Mouse (Mus musculus) intestine, embryonic 14.5 days (tissue): ENCODE results near the gene Mybbp1a. TPM values are rescaled to one million over a fixed set of nuclear protein-coding genes. Genes with fewer than 3 reads are reported as not detected.
"Not testable (repeated sequence)": the region's sequence is repeated elsewhere in the genome, so short reads cannot be mapped to it uniquely, and the experiment has no call there.

Experiments used
- ATAC-seq: fragments of 200-750 bp; cut with Nextera tagmentation; replicated peaks from 2 replicates; pipeline ENCODE4 v1.8.0; 2017; ENCODE audit warnings: low read depth, moderate number of reproducible peaks, moderate TSS enrichment, moderate library complexity; ENCODE audit not compliant: low FRiP score, low TSS enrichment
- DNase-seq: peaks from one replicate; pipeline ENCODE4 v3.0.0-alpha.2; 2018; ENCODE audit warnings: low spot score
- H3K27ac ChIP-seq: fragments of 300-500 bp; sonication (generic); 2 replicates; pipeline ENCODE4 v1.5.1; 2014; ENCODE audit warnings: low read depth, mild to moderate bottlenecking, control low read depth
- H3K27me3 ChIP-seq: fragments of 300-500 bp; sonication (generic); replicated peaks from 2 replicates; pipeline ENCODE4 v1.6.1; 2014; ENCODE audit warnings: low read length, control low read depth; ENCODE audit not compliant: control insufficient read depth, insufficient read depth
- H3K36me3 ChIP-seq: fragments of 300-500 bp; sonication (generic); 2 replicates; pipeline ENCODE4 v1.6.1; 2014; ENCODE audit warnings: low read length, control low read depth; ENCODE audit not compliant: control insufficient read depth, insufficient read depth
- H3K4me1 ChIP-seq: fragments of 300-500 bp; sonication (generic); replicated peaks from 2 replicates; pipeline ENCODE4 v1.6.1; 2014; ENCODE audit warnings: low read length, control low read depth, mixed read lengths; ENCODE audit not compliant: control insufficient read depth, insufficient read depth
- H3K4me2 ChIP-seq: fragments of 300-500 bp; sonication (generic); 2 replicates; pipeline ENCODE4 v1.6.1; 2014; ENCODE audit warnings: low read length
- H3K4me3 ChIP-seq: fragments of 300-500 bp; sonication (generic); 2 replicates; pipeline ENCODE4 v1.5.1; 2014; ENCODE audit warnings: low read depth, low read length, control low read depth, mixed read lengths
- H3K9ac ChIP-seq: fragments of 300-500 bp; sonication (generic); 2 replicates; pipeline ENCODE4 v1.6.1; 2014; ENCODE audit warnings: mild to moderate bottlenecking, low read length
- H3K9me3 ChIP-seq: fragments of 300-500 bp; sonication (generic); 2 replicates; pipeline ENCODE4 v1.6.1; 2016; ENCODE audit warnings: low read length, control low read depth; ENCODE audit not compliant: control insufficient read depth
- WGBS: fragments of 180-500 bp; shearing (Covaris S2); extraction: QIAGEN DNeasy Blood & Tissue Kit; methylation state at CpG from one replicate; pipeline ENCODE4 v1.1.7; 2014; 5-methylcytosine and 5-hydroxymethylcytosine counted together
- polyA plus RNA-seq: library from polyadenylated mRNA; unstranded; fragments of >200 nt; fragmentation: Nextera tagmentation; extraction: Ambion mirVana; gene quantifications from 2 replicates; pipeline ENCODE4 v1.2.1, GENCODE M21; 2014

Mybbp1a gene
- polyA plus RNA-seq, 1 experiment from 2014 or later, result 173 TPM

DNA sequence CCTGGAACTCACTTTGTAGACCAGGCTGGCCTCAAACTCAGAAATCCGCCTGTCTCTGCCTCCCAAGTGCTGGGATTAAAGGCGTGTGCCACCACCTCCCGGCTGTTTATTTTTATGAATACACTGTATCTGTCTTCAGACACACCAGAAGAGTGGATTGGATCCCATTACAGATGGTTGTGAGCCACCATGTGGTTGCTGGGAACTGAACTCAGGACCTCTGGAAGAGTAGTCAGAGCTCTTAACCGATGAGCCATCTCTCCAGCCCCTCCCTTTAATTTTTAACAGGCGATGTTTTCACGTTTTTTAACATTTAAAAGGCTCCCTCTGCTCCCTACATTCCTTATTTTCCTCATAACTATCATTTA, 574 bp upstream of the Mybbp1a start:
- H3K4me1 ChIP-seq, ATAC-seq, DNase-seq, H3K27me3 ChIP-seq, H3K9me3 ChIP-seq: not testable (repeated sequence)
- peak overlapping the region; percentile 75 for H3K9ac ChIP-seq
- peaks cover 34% of the 10 kb centered on the region for H3K36me3 ChIP-seq
- H3K4me2 ChIP-seq, result peak overlapping the region; percentile 62
- WGBS, result 45% methylated on average over 6 of the region's 6 CpGs
- peak overlapping the region; percentile 80 for H3K4me3 ChIP-seq
- peak overlapping the region; percentile 90 for H3K27ac ChIP-seq

GRCm38 (mm10) chr11:72446311-72447105, 5.4 kb downstream of the Mybbp1a start:
- Histone ChIP-seq H3K9ac (no peak overlapping the region), H3K27ac (no peak overlapping the region), H3K4me1 (peaks cover 7% of the 10 kb centered on the region), H3K4me3 (no peak overlapping the region), H3K4me2 (no peak overlapping the region), H3K27me3 (no peaks in the 10 kb centered on the region), H3K36me3 (peaks cover 93% of the 10 kb centered on the region), H3K9me3 (no peaks in the 10 kb centered on the region)
- ATAC-seq, result no peak
- WGBS, result 92% methylated on average over 6 of the region's 6 CpGs
- DNase-seq, result peak; percentile 74

DNA sequence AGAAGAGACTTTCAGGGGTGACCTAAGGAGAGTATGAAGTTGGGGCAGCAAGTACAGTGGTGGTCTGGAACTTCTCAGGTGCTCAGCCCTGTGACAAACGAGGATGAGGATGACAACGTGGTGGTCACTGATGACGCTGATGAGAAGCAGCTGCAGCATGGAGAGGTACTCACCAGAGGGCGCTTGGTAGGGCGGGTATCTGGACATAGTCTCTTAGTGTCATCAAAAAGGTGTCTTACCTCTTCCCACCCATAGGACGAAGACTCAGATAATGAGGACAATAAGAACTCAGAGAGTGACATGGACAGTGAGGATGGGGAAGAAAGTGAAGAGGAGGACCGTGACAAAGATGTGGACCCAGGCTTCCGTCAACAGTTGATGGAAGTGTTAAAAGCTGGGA, 6.3 kb downstream of the Mybbp1a start:
- Histone ChIP-seq H3K4me1 (peaks cover 1% of the 10 kb centered on the region; the same call in 1 of the 2 replicates), H3K4me2 (no peak overlapping the region), H3K36me3 (peaks cover 99% of the 10 kb centered on the region), H3K9me3 (no peaks in the 10 kb centered on the region), H3K4me3 (no peak overlapping the region), H3K9ac (no peak overlapping the region), H3K27me3 (no peaks in the 10 kb centered on the region), H3K27ac (no peak overlapping the region)
- DNase-seq (no peak), ATAC-seq (no peak)
- WGBS, result 80% methylated on average over 8 of the region's 8 CpGs

- Histone ChIP-seq H3K27me3 (no peaks in the 10 kb centered on the region), H3K9me3 (no peaks in the 10 kb centered on the region), H3K27ac (no peak overlapping the region), H3K4me2 (no peak overlapping the region), H3K4me1 (peaks cover 5% of the 10 kb centered on the region; the same call in 1 of the 2 replicates), H3K36me3 (peaks cover 57% of the 10 kb centered on the region), H3K4me3 (no peak overlapping the region), H3K9ac (no peak overlapping the region)
- ATAC-seq (no peak), DNase-seq (no peak)
- WGBS, result 83% methylated on average over 3 of the region's 3 CpGs
Measured at GRCm38 (mm10) chr11:72452140-72452665, 11.0 kb downstream of the Mybbp1a start.

- ATAC-seq (no peak), DNase-seq (no peak)
- Histone ChIP-seq H3K4me1 (peaks cover 10% of the 10 kb centered on the region; the same call in 1 of the 2 replicates), H3K9ac (no peak overlapping the region), H3K27ac (no peak overlapping the region), H3K9me3 (no peaks in the 10 kb centered on the region), H3K27me3 (no peaks in the 10 kb centered on the region), H3K4me2 (no peak overlapping the region), H3K36me3 (peaks cover 46% of the 10 kb centered on the region), H3K4me3 (no peak overlapping the region)
- 57% methylated on average over 15 of the region's 15 CpGs for WGBS
Measured at GRCm38 (mm10) chr11:72453105-72453953, 12.2 kb downstream of the Mybbp1a start.

GRCm38 (mm10) chr11:72455694-72456093, 14.5 kb downstream of the Mybbp1a start:
- Histone ChIP-seq H3K27ac (no peak overlapping the region), H3K9ac (no peak overlapping the region), H3K27me3 (no peaks in the 10 kb centered on the region), H3K9me3 (no peaks in the 10 kb centered on the region), H3K4me1 (peaks cover 12% of the 10 kb centered on the region; the same call in 1 of the 2 replicates), H3K4me3 (no peak overlapping the region), H3K4me2 (no peak overlapping the region), H3K36me3 (peaks cover 22% of the 10 kb centered on the region)
- WGBS, result 72% methylated on average over 5 of the region's 5 CpGs
- no peak for DNase-seq
- ATAC-seq, result no peak; the same call in 1 of the 2 replicates

- H3K27ac ChIP-seq, result no peak overlapping the region
- H3K27me3 ChIP-seq, result no peaks in the 10 kb centered on the region
- H3K9ac ChIP-seq, result no peak overlapping the region
- no peaks in the 10 kb centered on the region for H3K9me3 ChIP-seq
- WGBS, result 52% methylated on average over 12 of the region's 12 CpGs
- peak overlapping the region; percentile 3; the same call in 1 of the 2 replicates for H3K4me2 ChIP-seq
- no peak for ATAC-seq
- DNase-seq, result no peak
- no peak overlapping the region for H3K4me3 ChIP-seq
- no peaks in the 10 kb centered on the region for H3K36me3 ChIP-seq
- peaks cover 12% of the 10 kb centered on the region; the same call in 1 of the 2 replicates for H3K4me1 ChIP-seq
Measured at GRCm38 (mm10) chr11:72457995-72458496, 16.9 kb downstream of the Mybbp1a start.

DNA sequence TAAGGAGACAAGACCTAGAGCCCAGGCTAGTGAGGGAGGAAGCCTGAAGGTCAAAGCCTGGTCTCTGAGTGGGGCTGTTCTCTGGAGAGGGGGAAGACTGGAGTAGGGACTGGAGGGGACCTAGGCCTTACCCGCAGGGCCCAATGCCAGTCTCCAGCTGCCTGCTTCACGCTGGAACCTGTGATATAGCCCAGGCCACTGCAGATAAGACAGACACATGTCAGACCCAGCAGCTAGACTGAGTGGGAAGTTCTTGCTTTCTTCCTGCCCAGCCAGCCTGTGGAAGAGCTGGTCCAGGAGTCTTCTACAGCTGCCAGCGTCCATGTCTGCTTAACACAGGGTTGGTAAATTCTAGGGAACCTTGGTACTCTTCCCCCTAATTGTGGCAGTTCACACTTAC, 17.3 kb downstream of the Mybbp1a start:
- no peaks in the 10 kb centered on the region for H3K9me3 ChIP-seq
- peak overlapping the region; percentile 3; the same call in 1 of the 2 replicates for H3K4me2 ChIP-seq
- H3K36me3 ChIP-seq, result no peaks in the 10 kb centered on the region
- H3K27ac ChIP-seq, result no peak overlapping the region
- no peak overlapping the region for H3K4me3 ChIP-seq
- no peak for ATAC-seq
- 69% methylated on average over 3 of the region's 3 CpGs for WGBS
- H3K4me1 ChIP-seq, result peaks cover 12% of the 10 kb centered on the region; the same call in 1 of the 2 replicates
- H3K27me3 ChIP-seq, result no peaks in the 10 kb centered on the region
- H3K9ac ChIP-seq, result no peak overlapping the region
- no peak for DNase-seq
